Mouse (Mus musculus): ENCODE results near the gene Mturn.

Mturn gene

DNA sequence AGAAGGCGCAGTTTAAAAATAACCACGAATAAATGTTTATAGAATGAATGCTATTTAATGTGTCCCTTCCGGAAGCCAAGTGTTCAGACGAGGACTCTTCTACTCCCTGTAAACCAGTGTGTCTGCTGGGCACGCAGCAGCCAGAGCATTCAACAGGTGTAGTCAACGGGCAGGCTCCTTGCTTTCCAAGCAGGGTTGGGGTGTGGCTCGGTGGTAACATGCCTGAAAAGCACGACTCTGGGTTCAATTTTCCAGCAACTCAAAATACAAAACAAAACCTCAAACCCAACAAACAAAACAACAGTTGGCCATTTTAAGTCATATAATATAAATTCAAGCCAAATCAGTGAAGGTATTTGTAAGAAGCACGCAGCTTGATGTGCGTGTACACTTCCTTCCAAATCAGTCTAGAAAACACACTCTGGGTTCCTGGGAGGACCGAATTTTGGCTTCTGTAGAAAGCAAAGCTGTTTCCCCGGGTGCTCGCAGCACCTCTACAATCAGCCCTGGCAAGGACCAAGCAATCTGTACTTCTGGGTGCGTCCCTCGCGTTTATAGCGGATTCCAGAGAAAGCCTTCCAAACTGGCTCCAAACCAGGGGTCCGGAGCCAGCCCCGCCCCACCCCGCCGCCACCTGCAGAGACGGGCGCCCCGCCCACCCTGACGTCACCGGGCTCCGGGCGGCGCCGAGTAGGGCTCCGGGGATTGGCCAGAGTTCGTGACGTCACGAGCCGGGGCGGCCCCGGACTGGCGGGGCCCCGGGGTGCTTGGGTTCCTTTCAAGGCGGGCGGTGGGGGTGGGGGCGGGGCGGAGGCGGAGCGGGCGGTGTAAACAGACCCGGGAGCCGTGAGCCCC lies at the start of gene Mturn:
Mturn (plus strand) TSS at position 734 of the 855 bp plus-strand sequence.
- DNase-seq (ENCODE audit: low spot score in 2 of 2), result peak; percentile 99 to 100

DNA sequence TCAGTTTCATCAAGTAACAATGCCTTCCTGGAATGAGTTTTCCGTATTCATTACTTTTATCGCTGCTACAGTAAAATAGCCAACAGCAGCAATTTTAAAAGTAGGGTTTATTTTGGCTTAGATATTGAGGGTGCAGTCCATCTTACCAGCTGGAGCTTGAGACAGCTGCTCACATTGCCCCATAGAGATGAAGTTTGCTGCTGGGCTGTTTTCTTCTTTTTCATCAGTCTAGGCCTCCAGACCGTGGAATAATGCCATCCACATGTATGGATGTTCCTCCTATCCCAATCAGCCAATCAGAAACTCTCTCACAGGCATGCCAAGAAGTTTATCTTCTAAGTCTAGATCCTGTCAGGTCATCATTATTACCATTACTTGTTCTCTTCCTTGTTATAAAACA lies 41.5 kb upstream of the Mturn start:
- DNase-seq (ENCODE audit: low spot score in 2 of 2), result no peak

DNA sequence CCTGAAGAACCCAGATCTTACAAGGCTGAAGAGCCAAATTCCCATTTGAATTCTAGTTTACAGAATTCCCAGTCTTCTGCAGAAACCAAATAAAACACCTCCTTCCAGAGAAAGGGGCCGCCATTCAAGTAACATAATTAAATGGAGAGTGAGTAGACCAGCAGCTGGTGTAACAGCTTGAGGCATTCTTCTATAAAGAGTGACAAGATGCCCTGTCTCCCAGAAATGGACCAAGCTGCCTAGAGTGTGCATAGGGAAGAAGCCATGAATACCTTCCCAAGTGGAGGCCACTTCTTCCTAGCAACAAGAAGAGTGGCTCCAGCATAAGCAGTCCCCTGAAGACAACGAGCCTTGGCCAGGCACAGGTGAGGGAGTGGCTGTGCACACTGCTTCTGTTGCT lies 39.5 kb upstream of the Mturn start:
- DNase-seq (ENCODE audit: low spot score in 2 of 2), result no peak

DNA sequence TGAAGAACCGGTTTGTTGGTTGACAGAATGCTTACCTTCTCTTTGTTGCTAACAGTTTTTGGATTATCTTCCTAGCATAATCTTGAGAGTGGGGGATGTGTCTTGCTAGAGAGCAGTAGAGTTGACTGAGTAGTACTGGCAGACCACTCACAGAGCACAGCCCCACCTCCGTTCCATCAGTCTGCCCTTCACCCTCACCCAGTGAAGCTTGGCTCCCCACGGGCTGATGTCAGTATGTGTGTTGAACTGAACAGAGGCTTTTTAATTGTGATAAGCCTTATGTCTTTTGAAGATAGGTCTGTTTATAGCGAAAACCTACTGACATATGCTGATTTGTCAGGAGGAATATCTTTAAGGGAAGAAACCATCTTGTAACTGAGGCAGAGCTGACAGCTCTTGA lies 38.2 kb upstream of the Mturn start:
- DNase-seq (ENCODE audit: low spot score in 2 of 2), result no peak

DNA sequence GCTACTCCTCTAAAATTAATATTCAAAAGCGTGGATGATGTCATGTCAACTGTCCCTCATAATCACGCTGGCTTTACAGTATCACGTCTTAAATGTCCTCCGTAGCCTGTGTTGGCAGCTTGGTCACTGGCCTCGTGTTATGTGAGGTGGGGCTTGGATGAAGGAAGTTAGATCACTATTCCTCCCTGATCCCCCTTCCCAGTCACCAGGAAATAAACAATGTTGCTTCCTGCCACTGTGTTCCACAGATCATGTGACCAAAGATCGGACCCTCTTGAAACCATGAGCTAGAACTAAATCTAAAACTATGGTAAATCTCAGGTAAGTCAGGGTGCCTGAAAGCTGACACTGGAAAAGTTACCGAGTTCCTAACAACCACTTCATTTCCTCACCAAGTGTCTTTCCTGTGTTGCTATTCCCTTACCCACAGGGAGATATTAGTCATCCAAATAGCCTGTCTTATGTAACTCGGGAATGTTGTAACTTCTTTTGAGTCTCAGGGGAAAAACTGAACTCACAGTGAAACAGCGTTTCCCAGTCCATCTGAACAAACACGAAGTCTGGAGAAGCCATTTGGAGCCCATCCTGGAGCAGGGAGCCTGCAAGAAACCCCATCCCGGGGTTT lies 25.8 kb upstream of the Mturn start:
- DNase-seq (ENCODE audit: low spot score in 2 of 2), result no peak

DNA sequence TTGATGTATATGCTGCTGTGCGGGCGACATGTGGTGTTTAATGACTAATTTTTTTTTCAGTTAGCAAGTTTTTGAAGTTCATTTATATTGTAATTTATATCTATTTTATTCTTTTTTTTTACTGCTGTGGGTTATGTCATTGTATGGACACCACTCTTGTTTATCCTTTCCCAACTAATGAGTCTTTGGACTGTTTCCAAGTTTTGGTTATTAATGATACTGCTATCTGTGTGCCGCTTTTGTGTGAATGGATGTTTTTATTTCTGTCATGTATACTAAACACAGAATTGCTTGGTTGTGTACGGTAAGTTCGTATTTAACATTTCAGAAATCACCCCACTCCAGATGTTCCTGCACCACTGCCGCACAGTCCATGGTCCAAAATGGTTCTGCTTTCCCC lies 23.6 kb upstream of the Mturn start:
- DNase-seq (ENCODE audit: low spot score in 2 of 2), result no peak

DNA sequence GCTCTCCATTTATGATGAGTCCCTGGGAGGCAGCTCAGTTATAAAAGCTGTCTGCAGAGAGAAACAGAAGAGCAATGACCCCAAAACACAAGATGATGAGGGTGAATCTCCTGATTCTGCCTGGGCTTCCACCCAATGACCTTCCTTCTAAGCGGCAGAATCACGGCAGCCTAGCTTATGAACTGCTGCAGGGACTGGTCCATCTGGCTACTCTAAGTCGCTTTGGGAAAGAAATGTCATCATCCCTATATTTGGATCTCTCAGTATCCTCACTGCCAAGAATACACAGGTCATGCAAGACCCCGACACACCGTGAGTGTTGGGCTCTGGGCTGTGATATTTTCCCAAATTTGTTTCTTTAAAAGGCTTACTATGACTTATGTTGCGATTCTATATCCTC lies 11.6 kb upstream of the Mturn start:
- no peak for DNase-seq (ENCODE audit: low spot score in 2 of 2)

DNA sequence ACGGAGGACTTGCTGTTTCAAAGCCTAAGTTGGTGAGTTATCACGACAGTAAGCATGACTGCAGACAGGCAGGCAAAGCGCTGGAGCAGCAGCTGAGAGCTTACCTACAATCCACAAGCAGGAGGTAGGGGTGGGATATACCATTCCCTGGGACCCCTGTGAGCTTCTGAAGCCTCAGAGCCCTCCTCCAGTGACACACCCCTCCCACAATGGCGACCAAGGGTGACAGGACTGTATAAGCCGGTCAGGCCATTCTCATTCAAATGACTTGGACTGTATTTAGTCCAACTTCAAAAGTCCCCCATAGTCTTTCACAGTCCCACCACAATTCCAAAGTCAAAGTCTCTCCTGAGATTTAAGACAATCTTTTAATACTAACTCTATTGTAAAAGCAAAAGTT lies 8.5 kb upstream of the Mturn start:
- DNase-seq (ENCODE audit: low spot score in 2 of 2), result no peak

DNA sequence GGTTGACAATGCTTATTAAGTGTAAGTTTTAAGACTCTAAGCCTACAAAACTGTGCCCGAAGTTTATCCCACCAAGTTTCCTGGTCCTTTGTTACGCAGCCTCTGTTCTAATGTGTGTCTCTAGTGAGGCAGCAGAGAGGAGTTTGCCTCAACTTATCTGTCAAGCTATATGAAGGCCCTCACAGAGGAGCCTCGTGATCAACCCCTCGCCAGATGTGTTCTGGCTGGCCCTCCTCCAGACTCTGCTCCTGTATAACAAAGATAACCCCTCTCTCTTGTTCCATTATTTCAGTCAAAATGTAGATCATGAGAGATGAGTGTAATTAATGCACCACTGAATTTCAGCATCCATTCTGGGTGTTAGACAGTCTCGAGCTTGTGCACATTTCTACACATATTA lies 1.7 kb upstream of the Mturn start:
- no peak for DNase-seq (ENCODE audit: low spot score in 2 of 2)

DNA sequence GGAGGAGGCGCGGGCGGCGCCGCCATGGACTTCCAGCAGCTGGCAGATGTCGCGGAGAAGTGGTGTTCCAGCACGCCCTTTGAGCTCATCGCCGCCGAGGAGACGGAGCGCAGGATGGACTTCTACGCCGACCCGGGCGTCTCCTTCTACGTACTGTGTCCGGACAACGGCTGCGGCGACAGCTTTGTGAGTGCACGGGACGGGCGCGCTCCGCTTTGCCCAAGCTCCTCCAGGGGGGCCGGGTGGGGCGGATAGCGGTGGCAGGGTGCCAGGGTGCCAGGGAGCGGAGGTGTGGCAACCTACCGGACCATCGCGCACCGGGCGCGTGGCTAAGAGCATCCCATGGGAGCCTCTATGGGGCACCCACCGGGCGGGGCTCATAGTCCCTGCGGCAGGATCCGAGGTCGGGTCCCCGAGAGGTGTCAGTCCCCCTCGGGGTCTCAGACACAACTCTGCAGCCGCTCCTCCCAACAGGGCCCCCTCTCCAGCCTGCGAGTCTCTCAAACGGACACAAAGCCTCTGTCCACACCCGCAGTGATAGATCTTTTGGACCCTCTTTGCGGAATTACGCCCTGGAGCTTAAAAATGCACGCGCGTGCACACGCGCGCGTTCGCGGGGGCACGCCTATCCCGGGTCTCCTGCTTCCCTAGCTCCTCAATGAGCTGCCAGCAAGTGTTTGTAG lies 463 bp downstream of the Mturn start:
- DNase-seq (ENCODE audit: low spot score in 2 of 2), result no peak

DNA sequence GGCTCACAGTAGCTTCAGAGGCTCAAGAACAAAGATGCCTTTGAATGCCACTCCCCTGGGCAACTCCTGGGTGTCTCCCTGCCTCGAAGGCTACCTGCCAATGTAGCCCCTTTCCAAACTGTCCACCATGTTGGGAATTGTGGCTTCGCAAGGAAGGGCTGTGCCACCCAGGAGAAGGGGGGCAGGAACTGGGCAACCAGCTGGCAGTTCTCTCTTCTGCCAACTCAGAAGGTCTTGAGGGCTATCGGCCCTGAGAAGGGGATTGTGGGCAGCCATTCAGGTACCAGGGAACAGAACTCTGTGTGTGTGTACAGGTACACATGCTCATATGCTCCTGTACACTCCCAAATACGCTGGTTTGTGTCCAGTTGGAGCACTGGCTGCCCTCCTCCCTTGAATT lies 2.7 kb downstream of the Mturn start:
- DNase-seq (ENCODE audit: low spot score in 2 of 2), result no peak

DNA sequence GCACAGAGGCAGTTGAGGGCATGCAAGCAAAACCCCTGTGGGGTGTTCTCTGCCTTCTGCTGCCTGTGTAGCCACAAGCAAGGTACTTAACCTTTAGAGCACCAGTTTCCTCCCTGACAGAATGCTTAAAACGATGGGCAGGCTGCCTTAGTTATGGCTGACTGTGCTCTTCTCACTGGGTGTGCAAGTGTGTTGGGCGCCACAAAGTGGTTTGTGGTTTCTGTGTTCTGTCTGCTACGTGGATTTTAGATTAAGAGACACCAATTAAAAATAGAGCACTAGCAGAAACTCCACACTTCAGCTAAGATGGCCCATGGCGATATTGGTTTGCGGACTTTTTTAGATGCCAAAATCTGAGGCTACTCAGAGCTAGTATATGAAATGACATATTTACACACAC lies 3.7 kb downstream of the Mturn start:
- DNase-seq (ENCODE audit: low spot score in 2 of 2), result no peak

DNA sequence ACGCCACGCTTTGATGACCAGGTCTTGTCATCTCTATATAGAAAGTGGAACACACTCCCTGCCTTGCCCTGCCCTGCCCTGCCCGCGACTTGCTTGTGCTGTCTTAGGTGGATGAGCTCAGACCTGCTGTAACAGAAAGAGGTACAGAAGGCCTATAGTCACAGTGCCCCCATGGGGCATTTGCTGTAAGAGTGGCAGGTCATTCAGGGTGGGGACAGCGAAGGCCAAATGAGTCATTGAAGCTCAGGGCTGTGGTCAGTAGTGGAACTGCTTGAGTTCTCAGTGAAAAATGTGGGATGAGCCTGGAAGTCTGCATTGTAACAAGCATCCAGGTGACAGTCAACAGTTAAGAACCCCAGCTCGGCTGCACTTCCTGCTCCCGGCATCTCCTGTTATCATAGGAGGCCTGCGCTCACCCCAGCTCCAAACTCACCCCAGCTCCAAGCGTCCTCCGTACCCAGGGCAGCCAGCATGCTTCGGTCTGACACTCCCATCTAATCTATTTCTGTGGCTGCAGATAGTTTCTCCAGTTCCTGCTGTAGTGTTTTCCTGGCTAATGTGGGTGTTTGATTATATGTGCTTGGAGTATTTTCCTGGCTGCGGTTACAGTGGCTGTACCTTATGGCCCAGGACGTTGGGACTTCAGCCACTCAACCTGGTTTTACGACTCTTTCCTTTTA lies 4.4 kb downstream of the Mturn start:
- DNase-seq (ENCODE audit: low spot score in 2 of 2), result no peak

DNA sequence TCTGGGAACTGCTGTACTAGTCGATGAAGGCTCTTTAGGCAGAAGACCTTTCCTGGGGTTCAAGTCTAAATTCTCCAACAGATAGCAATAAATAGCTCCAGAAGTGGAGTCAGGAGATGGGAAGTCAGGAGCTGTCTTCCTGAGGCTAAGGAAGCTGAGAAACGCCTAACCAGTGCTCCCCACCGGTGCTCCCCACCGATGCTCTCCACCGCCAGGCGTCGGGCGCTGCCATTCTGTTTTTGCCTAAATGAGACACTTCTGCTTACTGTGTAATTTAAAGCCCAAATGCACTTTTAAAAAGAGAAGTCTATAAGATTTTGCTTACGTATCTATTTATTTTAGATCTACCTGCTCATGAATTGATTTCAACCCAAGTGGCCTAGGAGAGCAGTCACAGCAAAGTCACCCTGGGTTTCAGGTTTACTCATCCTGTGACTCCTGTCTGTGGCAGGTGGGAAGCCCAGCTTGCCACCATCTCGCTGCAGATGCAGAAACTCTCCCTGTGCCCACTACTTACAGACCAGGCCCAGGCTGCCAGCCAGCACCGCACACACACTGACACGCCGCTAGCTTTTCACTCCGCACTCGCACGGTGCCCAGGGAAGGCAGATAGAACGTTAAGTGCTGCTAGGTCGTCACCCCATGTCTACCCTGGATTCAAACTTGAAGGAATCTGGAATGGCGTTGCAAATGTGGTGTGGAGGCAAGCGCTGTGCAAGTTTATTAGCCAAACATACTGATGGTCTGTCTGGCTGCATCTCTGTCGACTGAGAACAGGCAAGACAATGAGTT lies 5.7 kb downstream of the Mturn start:
- DNase-seq (ENCODE audit: low spot score in 2 of 2), result no peak

DNA sequence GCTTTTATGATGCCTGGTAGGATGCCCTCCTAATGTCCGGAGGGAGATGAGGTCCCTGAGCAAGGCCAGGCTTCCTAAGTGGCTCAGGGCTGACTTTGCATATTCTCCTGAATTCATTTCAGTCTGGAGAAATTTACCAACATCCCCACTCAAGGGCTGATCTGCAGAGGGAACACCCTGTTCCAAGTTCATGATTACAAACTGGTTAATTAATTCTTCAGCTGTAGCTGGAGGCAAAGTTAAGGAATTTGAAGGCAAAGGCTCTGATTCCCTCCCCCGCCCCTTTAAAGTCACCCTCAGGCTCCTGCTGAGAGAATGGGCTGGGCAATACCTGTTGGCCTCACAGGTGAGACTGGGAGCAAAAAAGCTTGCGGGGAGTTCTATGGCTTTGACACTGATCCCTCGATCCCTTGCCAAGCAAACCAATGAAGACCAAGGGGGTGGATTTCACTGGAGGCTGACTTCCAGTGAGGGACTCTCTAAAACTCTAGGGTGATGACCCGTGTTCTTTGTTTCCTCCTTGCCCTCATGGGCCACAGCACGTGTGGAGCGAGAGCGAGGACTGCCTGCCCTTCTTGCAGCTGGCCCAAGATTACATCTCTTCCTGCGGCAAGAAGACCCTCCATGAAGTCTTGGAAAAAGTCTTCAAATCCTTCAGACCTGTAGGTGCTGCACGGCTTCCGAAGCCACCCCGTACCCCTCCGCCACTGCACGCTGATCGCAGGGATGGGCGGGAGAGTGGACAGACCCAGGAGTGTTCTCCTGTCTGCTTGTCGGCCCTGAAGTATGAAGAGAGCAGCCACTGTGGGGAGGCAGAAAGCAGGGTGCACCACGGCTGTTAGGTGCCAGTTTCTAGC lies 7.3 kb downstream of the Mturn start:
- DNase-seq (ENCODE audit: low spot score in 2 of 2), result no peak

DNA sequence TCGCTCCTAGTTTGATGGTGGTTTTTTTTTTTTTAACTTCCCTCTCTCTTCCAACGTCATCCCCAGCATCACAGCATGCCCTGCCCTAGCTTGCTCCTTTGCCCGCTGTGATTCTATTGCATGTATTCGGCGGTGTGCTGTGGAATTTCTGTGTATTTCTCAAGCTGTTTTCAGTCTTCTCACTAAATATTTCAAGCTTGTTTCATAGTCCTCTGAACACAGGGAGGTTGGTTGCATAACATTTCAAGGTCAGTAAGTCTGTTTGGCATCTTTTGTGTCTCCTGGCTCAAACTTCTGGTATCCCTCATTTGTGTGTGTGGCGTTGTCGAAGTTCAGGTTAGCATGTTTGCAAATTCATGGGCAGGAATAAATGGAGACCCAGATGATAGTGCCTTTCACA lies 8.3 kb downstream of the Mturn start:
- no peak for DNase-seq (ENCODE audit: low spot score in 2 of 2)

DNA sequence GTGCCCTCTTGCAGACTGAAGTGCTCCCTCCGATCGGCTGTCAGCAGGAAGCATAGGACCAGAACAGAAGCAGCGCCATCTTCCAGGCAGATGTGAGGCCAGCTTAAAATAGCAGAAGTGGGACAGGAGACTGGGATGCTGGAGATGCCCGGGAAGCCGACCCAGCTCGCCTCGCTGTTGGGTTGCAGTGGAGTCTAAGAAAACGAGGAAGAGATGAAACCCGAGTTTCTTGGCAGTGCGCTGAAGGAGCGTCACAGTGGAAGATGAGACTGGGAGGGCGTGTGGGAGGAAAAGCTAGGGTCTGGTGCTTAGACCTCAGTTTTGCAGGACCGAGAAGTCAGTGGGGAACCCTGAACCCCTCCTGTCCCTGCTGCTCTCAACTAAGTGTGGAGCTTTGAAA lies 9.4 kb downstream of the Mturn start:
- DNase-seq (ENCODE audit: low spot score in 2 of 2), result no peak

DNA sequence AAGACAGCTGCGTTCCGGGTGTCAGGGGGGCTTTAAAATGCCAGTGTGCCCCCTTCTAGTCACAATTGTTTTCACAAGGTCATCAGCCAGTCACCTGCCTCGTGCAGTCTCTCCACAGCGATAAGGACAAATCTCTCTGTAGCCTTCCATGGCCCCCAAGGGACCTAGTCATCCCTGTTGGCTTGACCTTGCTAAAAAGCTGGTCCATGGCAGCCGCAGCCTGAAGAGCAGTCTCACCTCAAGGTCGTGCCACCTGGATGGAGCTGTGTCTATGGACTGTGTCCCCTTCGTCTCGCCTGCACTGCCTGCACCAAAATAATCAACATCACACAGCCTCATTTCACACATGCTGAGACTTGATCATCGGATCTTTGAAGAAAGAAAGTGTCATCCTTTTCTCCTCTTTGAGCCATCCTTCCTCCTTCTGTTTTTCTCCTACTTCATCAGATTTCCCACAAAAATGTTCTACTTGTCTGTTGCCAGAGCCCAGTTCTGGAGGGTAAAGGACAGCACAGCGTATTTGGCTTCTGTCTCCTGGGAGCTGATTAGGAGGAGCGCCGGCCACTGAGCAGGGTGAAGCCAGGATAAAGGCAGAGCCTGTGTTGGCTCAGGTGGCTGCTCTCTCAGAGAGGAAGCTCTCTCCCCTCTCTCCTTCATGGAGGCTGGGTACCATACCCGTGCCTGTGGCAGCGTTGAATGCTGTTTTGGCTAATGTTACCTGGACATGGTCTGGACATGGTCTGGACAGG lies 10.1 kb downstream of the Mturn start:
- DNase-seq (ENCODE audit: low spot score in 2 of 2), result no peak

DNA sequence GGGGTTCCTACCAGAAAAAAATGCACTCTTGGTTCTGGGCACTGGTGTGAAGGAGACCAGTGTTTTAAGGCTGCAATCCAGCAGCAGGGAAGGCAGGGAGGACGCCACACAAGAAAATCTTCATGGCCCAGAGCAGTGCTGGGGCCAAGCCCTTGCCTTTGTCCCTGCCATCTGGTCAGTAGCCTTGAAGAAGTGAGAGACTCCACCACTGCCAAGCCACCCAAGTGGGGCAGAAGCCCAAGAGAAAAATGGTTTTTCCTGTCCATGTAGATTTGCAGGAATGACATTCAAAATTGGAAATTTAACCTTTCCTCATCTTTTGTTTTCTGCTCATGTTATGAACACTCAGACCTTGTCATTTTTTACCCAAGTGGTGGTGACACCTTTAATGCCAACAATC lies 10.8 kb downstream of the Mturn start:
- no peak for DNase-seq (ENCODE audit: low spot score in 2 of 2)

DNA sequence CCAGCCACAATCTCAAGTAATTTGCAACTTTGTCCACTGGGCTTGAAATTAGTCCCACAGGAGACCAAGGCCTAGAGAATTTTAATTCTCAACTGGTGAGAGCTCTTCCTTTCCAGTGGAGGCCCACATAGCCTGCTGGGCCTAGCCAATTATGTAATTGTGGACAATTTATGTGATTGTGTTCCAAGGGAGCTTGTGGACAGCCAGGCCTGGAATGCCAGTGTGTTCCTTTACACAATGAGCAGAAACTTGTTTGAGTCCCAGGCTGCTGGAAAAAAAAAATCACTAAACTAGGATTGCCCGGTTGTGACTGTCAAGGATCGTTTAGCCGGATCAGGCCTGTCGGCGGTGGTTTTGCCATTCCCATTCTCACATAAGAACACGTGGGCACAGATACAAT lies 11.9 kb downstream of the Mturn start:
- no peak for DNase-seq (ENCODE audit: low spot score in 2 of 2)

Measured in thymus, postnatal 10 days (tissue).